Mouse (Mus musculus) MEL (cell line): ENCODE measurements at regions not wholly inside any gene's neighbourhood (a gene's known extent, or its start where the extent isn't known, plus 50 kb on each side); places are given as distances from the start of the nearest gene placed in this dataset.

Experiments used
- DNase-seq: peaks from one replicate; pipeline ENCODE4 v3.0.0; 2011; ENCODE audit warnings: low read depth, low spot score
- H3K27ac ChIP-seq: 2 replicates; pipeline ENCODE4 v1.5.1; 2012; ENCODE audit warnings: low read depth, mild to moderate bottlenecking, control low read depth, low read length, moderate library complexity; ENCODE audit not compliant: control insufficient read depth
- H3K27me3 ChIP-seq, 2 experiments: fragments of 150-350 bp in 1 of 2; sonication (generic) in 1 of 2; 2 replicates each; pipeline ENCODE4 v1.6.1; 2012; ENCODE audit warnings: low read length in 2 of 2, mild to moderate bottlenecking in 2 of 2, improper control_type of control experiment in 1 of 2, moderate library complexity in 1 of 2; ENCODE audit not compliant: insufficient read depth in 2 of 2, control insufficient read depth in 1 of 2
- H3K36me3 ChIP-seq, 2 experiments: 2 replicates each; pipeline ENCODE4 v1.6.1; 2012 to 2014; ENCODE audit warnings: low read length in 2 of 2, improper control_type of control experiment in 1 of 2, inconsistent platforms in 1 of 2, mild to moderate bottlenecking in 1 of 2; ENCODE audit not compliant: insufficient read depth in 2 of 2, control insufficient read depth in 1 of 2
- H3K4me1 ChIP-seq, 2 experiments: fragments of 150-350 bp in 1 of 2; sonication (generic) in 1 of 2; 2 replicates each; pipeline ENCODE4 v1.6.1; 2012; ENCODE audit warnings: low read length in 2 of 2, improper control_type of control experiment in 1 of 2, mild to moderate bottlenecking in 1 of 2; ENCODE audit not compliant: insufficient read depth in 2 of 2, control insufficient read depth in 1 of 2
- H3K4me3 ChIP-seq, 2 experiments: fragments of 150-350 bp in 1 of 2; sonication (generic) in 1 of 2; 2 replicates each; pipeline ENCODE4 v1.5.1; 2012; ENCODE audit warnings: low read depth in 2 of 2, low read length in 2 of 2, mild to moderate bottlenecking in 2 of 2, moderate library complexity in 2 of 2, control low read depth in 1 of 2, improper control_type of control experiment in 1 of 2; ENCODE audit not compliant: control insufficient read depth in 1 of 2, insufficient read depth in 1 of 2
- H3K79me2 ChIP-seq: 2 replicates; pipeline ENCODE4 v1.6.1; 2012; ENCODE audit warnings: mild to moderate bottlenecking, low read length, moderate library complexity; ENCODE audit not compliant: control insufficient read depth, poor library complexity, insufficient read depth
- H3K9ac ChIP-seq: 2 replicates; pipeline ENCODE4 v1.6.1; 2012; ENCODE audit warnings: low read depth, mild to moderate bottlenecking, control low read depth, low read length, moderate library complexity; ENCODE audit not compliant: control insufficient read depth, poor library complexity, severe bottlenecking
- H3K9me3 ChIP-seq: fragments of 150-350 bp; sonication (generic); replicated peaks from 2 replicates; pipeline ENCODE4 v1.6.1; 2012; ENCODE audit warnings: mild to moderate bottlenecking, low read length, improper control_type of control experiment, moderate library complexity; ENCODE audit not compliant: insufficient read depth
- BHLHE40 ChIP-seq: IDR thresholded peaks from 2 replicates; pipeline ENCODE4 v1.6.1; 2012; ENCODE audit warnings: low read depth, mild to moderate bottlenecking, inconsistent platforms, low read length, improper control_type of control experiment, borderline replicate concordance
- CHD1 ChIP-seq: IDR thresholded peaks from 2 replicates; pipeline ENCODE4 v1.6.1; 2012; ENCODE audit warnings: low read depth, mild to moderate bottlenecking, inconsistent platforms, low read length, improper control_type of control experiment
- CTCF ChIP-seq, 3 experiments: IDR thresholded peaks in 2 of 3; conservative IDR thresholded peaks in 1 of 3; 2 replicates each; pipeline ENCODE4 v1.5.1; 2011 to 2012; ENCODE audit warnings: low read length in 3 of 3, low read depth in 2 of 3, mild to moderate bottlenecking in 2 of 3, improper control_type of control experiment in 1 of 3, inconsistent platforms in 1 of 3, mixed read lengths in 1 of 3, moderate library complexity in 1 of 3; ENCODE audit not compliant: control insufficient read depth in 1 of 3, insufficient read depth in 1 of 3, poor library complexity in 1 of 3, severe bottlenecking in 1 of 3
- E2F4 ChIP-seq: IDR thresholded peaks from 2 replicates; pipeline ENCODE4 v1.6.1; 2011; ENCODE audit warnings: low read depth, low read length, improper control_type of control experiment, borderline replicate concordance
- ELF1 ChIP-seq: IDR thresholded peaks from 2 replicates; pipeline ENCODE4 v1.6.1; 2014; ENCODE audit warnings: low read depth, mild to moderate bottlenecking, inconsistent platforms, low read length, improper control_type of control experiment, moderate library complexity
- EP300 ChIP-seq, 2 experiments: IDR thresholded peaks; 2 replicates each; pipeline ENCODE4 v1.6.1; 2011; ENCODE audit warnings: improper control_type of control experiment in 2 of 2, low read length in 2 of 2, low read depth in 1 of 2, mild to moderate bottlenecking in 1 of 2
- ETS1 ChIP-seq: IDR thresholded peaks from 2 replicates; pipeline ENCODE4 v1.6.1; 2012; ENCODE audit warnings: low read depth, mild to moderate bottlenecking, inconsistent platforms, low read length, improper control_type of control experiment, moderate library complexity
- MAFK ChIP-seq: IDR thresholded peaks from 2 replicates; pipeline ENCODE4 v1.6.1; 2011; ENCODE audit warnings: low read depth, mild to moderate bottlenecking, low read length, improper control_type of control experiment, borderline replicate concordance
- MAX ChIP-seq: IDR thresholded peaks from 2 replicates; pipeline ENCODE4 v1.6.1; 2011; ENCODE audit warnings: low read length, improper control_type of control experiment
- MAZ ChIP-seq: IDR thresholded peaks from 2 replicates; pipeline ENCODE4 v1.6.1; 2012; ENCODE audit warnings: low read depth, mild to moderate bottlenecking, inconsistent platforms, low read length, improper control_type of control experiment
- MEF2A ChIP-seq: IDR thresholded peaks from 2 replicates; pipeline ENCODE4 v1.6.1; 2014; ENCODE audit warnings: low read depth, mild to moderate bottlenecking, inconsistent platforms, low read length, improper control_type of control experiment; ENCODE audit not compliant: poor library complexity, insufficient replicate concordance, severe bottlenecking; ENCODE audit errors: extremely low read depth
- MYB ChIP-seq: IDR thresholded peaks from 2 replicates; pipeline ENCODE4 v1.6.1; 2011; ENCODE audit warnings: mild to moderate bottlenecking, low read depth, low read length, improper control_type of control experiment
- NELFE ChIP-seq: IDR thresholded peaks from 2 replicates; pipeline ENCODE4 v1.6.1; 2011; ENCODE audit warnings: low read depth, low read length, improper control_type of control experiment
- NRF1 ChIP-seq: IDR thresholded peaks from 2 replicates; pipeline ENCODE4 v1.6.1; 2014; ENCODE audit warnings: low read depth, mild to moderate bottlenecking, inconsistent platforms, low read length, improper control_type of control experiment, moderate library complexity; ENCODE audit not compliant: poor library complexity, insufficient read depth, severe bottlenecking
- POLR2A ChIP-seq, 2 experiments: IDR thresholded peaks; 2 replicates each; pipeline ENCODE4 v1.6.1; 2011 to 2012; ENCODE audit warnings: low read length in 2 of 2, mild to moderate bottlenecking in 2 of 2, control low read depth in 1 of 2, improper control_type of control experiment in 1 of 2, low read depth in 1 of 2, moderate library complexity in 1 of 2; ENCODE audit not compliant: control insufficient read depth in 1 of 2, insufficient read depth in 1 of 2, poor library complexity in 1 of 2
- POLR2AphosphoS2 ChIP-seq: IDR thresholded peaks from 2 replicates; pipeline ENCODE4 v1.6.1; 2011; ENCODE audit warnings: low read length, improper control_type of control experiment
- POLR2AphosphoS5 ChIP-seq: IDR thresholded peaks from 2 replicates; pipeline ENCODE4 v1.6.1; 2012; ENCODE audit warnings: low read depth, borderline replicate concordance, mild to moderate bottlenecking, inconsistent platforms, low read length, moderate library complexity, mixed read lengths
- RAD21 ChIP-seq: IDR thresholded peaks from 2 replicates; pipeline ENCODE4 v1.6.1; 2011; ENCODE audit warnings: mild to moderate bottlenecking, low read depth, low read length, improper control_type of control experiment
- SMC3 ChIP-seq: IDR thresholded peaks from 2 replicates; pipeline ENCODE4 v1.6.1; 2011; ENCODE audit warnings: low read depth, low read length, improper control_type of control experiment
- TAL1 ChIP-seq: IDR thresholded peaks from 2 replicates; pipeline ENCODE4 v1.6.1; 2012; ENCODE audit warnings: mild to moderate bottlenecking, inconsistent platforms, low read length, moderate library complexity, mixed read lengths
- TBP ChIP-seq: IDR thresholded peaks from 2 replicates; pipeline ENCODE4 v1.8.0; 2011; ENCODE audit warnings: low read depth, low read length, improper control_type of control experiment
- TCF12 ChIP-seq: IDR thresholded peaks from 2 replicates; pipeline ENCODE4 v1.6.1; 2014; ENCODE audit warnings: low read depth, mild to moderate bottlenecking, inconsistent platforms, low read length, improper control_type of control experiment, moderate library complexity
- USF1 ChIP-seq: IDR thresholded peaks from 2 replicates; pipeline ENCODE4 v1.6.1; 2014; ENCODE audit warnings: low read depth, mild to moderate bottlenecking, inconsistent platforms, low read length, improper control_type of control experiment, moderate library complexity
- USF2 ChIP-seq, 2 experiments: IDR thresholded peaks; 2 replicates each; pipeline ENCODE4 v1.6.1; 2011 to 2012; ENCODE audit warnings: improper control_type of control experiment in 2 of 2, low read length in 2 of 2, borderline replicate concordance in 1 of 2, inconsistent platforms in 1 of 2, low read depth in 1 of 2, mild to moderate bottlenecking in 1 of 2; ENCODE audit not compliant: insufficient read depth in 1 of 2
- ZC3H11A ChIP-seq: IDR thresholded peaks from 2 replicates; pipeline ENCODE4 v1.6.1; 2012; ENCODE audit warnings: low read depth, mild to moderate bottlenecking, inconsistent platforms, low read length, improper control_type of control experiment
- ZKSCAN1 ChIP-seq: IDR thresholded peaks from 2 replicates; pipeline ENCODE4 v1.6.1; 2012; ENCODE audit warnings: low read depth, mild to moderate bottlenecking, inconsistent platforms, low read length, improper control_type of control experiment, moderate library complexity
- ZMIZ1 ChIP-seq: IDR thresholded peaks from 2 replicates; pipeline ENCODE4 v1.6.1; 2012; ENCODE audit warnings: low read depth, mild to moderate bottlenecking, inconsistent platforms, low read length, improper control_type of control experiment, moderate library complexity
- ZNF384 ChIP-seq: IDR thresholded peaks from 2 replicates; pipeline ENCODE4 v1.6.1; 2012; ENCODE audit warnings: low read depth, mild to moderate bottlenecking, inconsistent platforms, low read length, improper control_type of control experiment

- no peak for TF ChIP-seq USF1
- TF ChIP-seq, all 39 proteins: peak for 7
Observed at GRCm38 (mm10) chr4:9771103-9771474, 1103.2 kb upstream of the 2610301B20Rik start (continued).

GRCm38 (mm10) chr4:9778391-9778790 lies 1095.9 kb upstream of the 2610301B20Rik start:
- Histone ChIP-seq H3K9ac (no peak overlapping the region), H3K4me3 (no peak overlapping the region), H3K79me2 (no peaks in the 10 kb centered on the region), H3K27me3 (no peaks in the 10 kb centered on the region)
- no peak for DNase-seq
- no peak for TF ChIP-seq MAZ
- no peak for TF ChIP-seq ZC3H11A
- no peak for TF ChIP-seq MYB
- TF ChIP-seq POLR2AphosphoS5 = no peak
- no peak for TF ChIP-seq CTCF (IDR thresholded peaks at IDR 0.05 in 2 of 3, conservative IDR thresholded peaks at IDR 0.05 in 1 of 3; ENCODE audit: control insufficient read depth in 1 of 3, insufficient read depth in 1 of 3, low read depth in 2 of 3, low read length in 3 of 3, poor library complexity in 1 of 3, severe bottlenecking in 1 of 3)
- TF ChIP-seq E2F4 = no peak
- TF ChIP-seq NELFE = no peak
- no peak for TF ChIP-seq MAFK
- no peak for TF ChIP-seq EP300 (IDR thresholded peaks at IDR 0.05; ENCODE audit: low read depth in 1 of 2, low read length in 2 of 2)
- TF ChIP-seq ZKSCAN1 = no peak
- TF ChIP-seq ETS1 = no peak
- TF ChIP-seq, all 39 proteins: peak for 0
- H3K27ac ChIP-seq = no peak overlapping the region
- H3K9me3 ChIP-seq = no peaks in the 10 kb centered on the region
- no peaks in the 10 kb centered on the region for H3K4me1 ChIP-seq
- no peaks in the 10 kb centered on the region for H3K36me3 ChIP-seq

GRCm38 (mm10) chr4:9779594-9779993 lies 1094.7 kb upstream of the 2610301B20Rik start:
- Histone ChIP-seq H3K27me3 (no peaks in the 10 kb centered on the region), H3K27ac (no peak overlapping the region), H3K9ac (no peak overlapping the region), H3K4me1 (no peaks in the 10 kb centered on the region), H3K79me2 (no peaks in the 10 kb centered on the region), H3K4me3 (no peak overlapping the region), H3K36me3 (no peaks in the 10 kb centered on the region), H3K9me3 (no peaks in the 10 kb centered on the region)
- TF ChIP-seq NRF1 (no peak), MEF2A (no peak), ZMIZ1 (no peak), NELFE (no peak), POLR2A (IDR thresholded peaks at IDR 0.05; ENCODE audit: control insufficient read depth in 1 of 2, insufficient read depth in 1 of 2, low read depth in 1 of 2, low read length in 2 of 2, poor library complexity in 1 of 2) (no peak), SMC3 (no peak), TBP (no peak), E2F4 (no peak), ELF1 (no peak), BHLHE40 (no peak), CHD1 (no peak), ZNF384 (no peak), TCF12 (no peak), EP300 (IDR thresholded peaks at IDR 0.05; ENCODE audit: low read depth in 1 of 2, low read length in 2 of 2) (no peak), MAX (no peak), MYB (no peak), RAD21 (no peak), TAL1 (no peak), USF2 (IDR thresholded peaks at IDR 0.05; ENCODE audit: borderline replicate concordance in 1 of 2, insufficient read depth in 1 of 2, low read depth in 1 of 2, low read length in 2 of 2) (no peak), POLR2AphosphoS2 (no peak)
- no peak for DNase-seq
